Mouse (Mus musculus) left cerebral cortex, adult 2 months (tissue): Measurements from ENCODE around the gene Tmem192. TPM values are rescaled to one million over a fixed set of nuclear protein-coding genes. Genes with fewer than 3 reads are reported as not detected.

Experiments used
- DNase-seq, 2 experiments: peaks; one replicate each; pipeline ENCODE4 v3.0.0; 2021 to 2022; ENCODE audit warnings: low spot score in 2 of 2, mixed read lengths in 1 of 2; ENCODE audit errors: extremely low spot score in 1 of 2
- H3K27ac ChIP-seq: fragments of 200-600 bp; 2 replicates; pipeline ENCODE4 v1.8.1; 2022
- H3K4me3 ChIP-seq: fragments of 200-600 bp; 2 replicates; pipeline ENCODE4 v1.8.1; 2022
- CTCF ChIP-seq: fragments of 200-600 bp; IDR thresholded peaks from 2 replicates; pipeline ENCODE4 v1.8.1; 2022; ENCODE audit warnings: antibody characterized with exemption, mild to moderate bottlenecking, moderate library complexity
- intact Hi-C: fragments of 180-260 bp; cut with DNase I; formaldehyde crosslinking; loops from one replicate; pipeline ENCODE4 v1.15.1; 2025
- long read RNA-seq, 2 experiments: library from polyadenylated mRNA; stranded (forward); transcript quantifications; one replicate each; pipeline ENCODE4 v2.0.0; 2021; ENCODE audit warnings: borderline mapping rate in 2 of 2
- total RNA-seq, 2 experiments: library from RNA; stranded (reverse); gene quantifications; 2 replicates each; pipeline ENCODE4 v1.2.3; 2021

Gene Tmem192
- 10 to 100 TPM; 24.0 to 24.1 TPM for total RNA-seq
- long read RNA-seq, experiment 1, transcript Tmem192-201 (6 exons, 1,122 nt), result major isoform, 16 of 17 reads
- long read RNA-seq, experiment 1, partial matches to known transcripts, result 0 of 17 reads
- long read RNA-seq, experiment 1, other reads (novel, unspliced or antisense), result 1 of 17 reads
- long read RNA-seq, experiment 2, transcript Tmem192-201 (6 exons, 1,122 nt), result major isoform, 6 of 10 reads
- long read RNA-seq, experiment 2, partial matches to known transcripts, result 2 of 10 reads
- long read RNA-seq, experiment 2, other reads (novel, unspliced or antisense), result 2 of 10 reads

DNA sequence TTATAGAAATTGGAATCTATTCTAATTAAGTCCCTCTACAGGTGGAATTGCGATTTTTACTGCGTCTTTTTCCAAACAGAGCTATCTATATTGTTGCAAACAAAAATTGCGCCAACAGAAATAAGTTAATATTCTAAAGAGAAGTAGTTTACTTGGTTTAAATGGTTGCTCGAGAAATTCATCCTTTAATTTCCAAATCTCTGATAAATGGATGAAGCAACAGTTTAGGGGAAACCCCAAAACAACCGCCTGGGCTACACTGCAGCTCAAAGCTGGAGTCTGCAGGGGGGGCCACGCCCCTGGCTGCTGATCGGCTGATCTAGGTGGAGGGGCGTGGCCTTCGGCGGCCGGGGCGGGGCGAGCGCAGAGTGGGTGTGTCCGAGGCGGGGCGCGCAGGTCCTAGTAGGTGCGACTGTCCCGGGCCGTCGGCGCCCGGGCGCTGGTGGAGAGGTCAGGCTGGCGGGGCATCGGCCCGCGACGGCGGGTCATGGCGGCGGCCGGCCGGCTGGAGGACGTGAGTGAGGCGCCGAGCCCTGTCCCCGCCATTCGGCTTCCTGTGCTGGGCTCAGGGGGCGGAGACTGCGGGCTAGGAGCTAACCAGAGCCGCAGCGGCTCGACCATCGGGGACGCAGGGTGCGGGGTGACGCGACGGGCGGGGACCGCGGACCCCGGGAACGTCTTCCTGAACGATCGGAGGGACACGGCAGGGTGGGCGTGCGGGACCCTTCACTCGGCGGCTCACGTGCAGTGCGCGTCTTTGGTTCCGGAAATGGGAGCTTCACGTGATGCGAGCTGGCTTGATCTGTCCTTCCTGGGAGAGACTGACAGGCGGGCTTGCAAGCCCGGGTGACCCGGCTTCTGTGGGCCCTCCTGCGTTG lies at the start of gene Tmem192:
Gene Tmem192 (plus strand): TSS at position 366 of the 878 bp plus-strand sequence.
- peak; percentile 15 for TF ChIP-seq CTCF
- Histone ChIP-seq H3K4me3 (peak within 1 kb of the TSS; percentile 97), H3K27ac (peak within 1 kb of the TSS; percentile 94)
- peak; percentile 93 to 94 for DNase-seq
- intact Hi-C loops, result loop anchor here (2.0 kb wide), 1 partner anchor 214 kb away; the partner anchor contains the start of gene Msmo1

DNA sequence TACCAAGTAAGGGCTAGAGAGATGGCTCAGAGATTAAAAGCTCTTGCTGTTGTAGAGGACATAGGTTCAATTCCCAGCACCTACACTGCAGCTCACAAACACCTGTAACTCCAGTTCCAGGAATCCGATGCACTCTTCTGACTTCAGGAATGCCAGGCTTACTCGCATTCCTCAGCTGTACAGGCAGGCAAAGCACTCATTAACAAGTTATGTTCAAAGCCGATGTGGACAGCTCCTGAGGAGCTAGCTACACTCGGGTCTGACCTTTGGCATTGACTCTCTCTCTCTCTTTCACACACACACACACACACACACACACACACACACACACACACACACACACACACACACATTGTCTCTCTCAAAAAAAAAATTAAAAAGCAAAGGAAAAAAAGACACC lies 48.3 kb upstream of the Tmem192 start:
- Histone ChIP-seq H3K27ac (no peak overlapping the region), H3K4me3 (no peak overlapping the region)
- intact Hi-C loops, result no loop called here
- no peak for DNase-seq
- TF ChIP-seq CTCF, result no peak

DNA sequence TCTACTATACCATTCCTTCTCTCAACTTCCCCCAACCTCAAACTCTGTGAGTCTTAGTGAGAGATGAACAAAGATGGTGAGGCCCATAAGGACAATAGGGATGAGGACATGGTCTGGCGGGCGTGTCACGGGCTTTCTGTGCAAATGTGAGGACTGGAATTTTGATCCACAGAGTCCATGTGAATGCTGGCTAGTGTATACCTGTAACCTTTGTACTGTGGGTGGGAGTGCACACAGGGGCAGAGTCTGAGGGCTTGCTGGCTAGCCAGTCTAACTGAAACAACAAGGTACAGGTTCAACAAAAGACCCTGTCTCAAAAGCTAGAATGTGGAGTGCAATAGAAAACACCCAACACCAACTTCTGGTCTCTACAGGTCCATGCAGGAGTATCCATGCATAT lies 46.3 kb upstream of the Tmem192 start:
- intact Hi-C loops, result no loop called here

DNA sequence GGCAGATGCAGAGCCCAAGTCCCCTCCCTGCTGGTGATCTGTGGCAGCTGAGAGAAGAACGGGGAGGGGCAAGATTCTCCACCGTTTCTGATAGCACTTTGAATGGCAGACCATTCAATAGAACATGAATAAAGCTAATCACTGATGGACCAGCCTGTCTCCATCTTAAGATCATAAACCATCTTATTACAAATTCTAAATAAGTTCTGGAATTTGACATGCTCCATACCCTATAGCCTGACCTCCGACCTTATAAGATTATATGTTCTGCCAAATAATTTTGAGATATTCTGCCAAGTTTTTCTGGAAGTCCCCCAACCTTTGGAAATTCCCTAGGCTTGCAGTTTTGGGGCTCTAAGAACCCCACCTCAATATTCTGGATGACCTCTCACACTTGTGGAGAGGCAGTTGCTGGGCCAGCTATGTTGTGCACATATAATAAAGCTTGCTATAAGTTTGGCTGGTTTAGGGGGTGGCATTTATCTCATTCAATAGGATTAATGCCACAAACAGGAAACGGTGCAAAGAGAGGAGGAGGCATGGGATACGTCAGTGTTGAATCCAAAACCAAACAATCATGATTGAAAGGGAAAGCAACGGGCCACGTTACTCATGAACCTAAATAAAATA lies 45.3 kb upstream of the Tmem192 start:
- no peak for TF ChIP-seq CTCF
- DNase-seq, result no peak
- H3K27ac ChIP-seq, result no peak overlapping the region
- intact Hi-C loops, result no loop called here
- no peak overlapping the region for H3K4me3 ChIP-seq

More for the DNA sequence above, 46.3 kb upstream of the Tmem192 start:
- DNase-seq, result no peak
- Histone ChIP-seq H3K4me3 (no peak overlapping the region), H3K27ac (no peak overlapping the region)
- no peak for TF ChIP-seq CTCF

DNA sequence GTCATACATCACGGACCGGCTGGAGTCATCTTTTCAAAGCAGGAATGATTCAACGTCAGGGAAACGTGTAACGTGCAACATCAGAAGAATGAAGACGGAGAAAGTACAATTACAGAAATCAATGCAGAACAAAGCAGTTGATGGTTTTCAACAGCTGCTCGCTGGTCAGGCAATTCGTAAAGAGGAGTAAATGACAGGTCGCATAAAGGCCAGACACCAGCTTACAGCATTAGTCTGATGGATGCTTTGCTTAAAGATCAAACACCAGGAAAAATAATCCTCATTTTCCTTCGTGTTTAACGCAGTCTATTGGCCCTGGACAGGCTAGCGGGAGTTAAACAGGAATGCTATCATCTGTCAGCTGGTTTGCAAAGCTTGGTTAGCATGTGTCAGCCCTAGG lies 44.8 kb upstream of the Tmem192 start:
- TF ChIP-seq CTCF, result no peak
- intact Hi-C loops, result no loop called here
- no peak overlapping the region for H3K4me3 ChIP-seq
- H3K27ac ChIP-seq, result no peak overlapping the region
- no peak for DNase-seq

DNA sequence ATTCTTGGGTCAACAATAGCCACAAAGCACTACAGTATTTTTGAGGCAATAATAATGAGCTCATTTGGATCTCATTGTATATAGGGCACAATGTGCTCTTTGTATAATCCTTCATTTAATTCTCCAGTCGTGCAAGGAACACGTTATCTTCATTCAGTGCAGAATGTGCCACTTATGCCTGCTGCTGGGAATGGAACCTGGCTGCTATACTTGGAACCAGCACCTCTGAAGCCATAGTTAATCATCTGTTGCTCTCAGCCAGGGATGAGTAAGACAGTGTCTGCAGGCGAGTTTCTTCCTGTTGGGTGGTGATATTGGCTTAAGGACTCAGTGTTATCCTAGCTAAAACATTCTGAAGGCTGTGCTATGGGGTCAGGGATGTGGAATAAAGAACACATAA lies 43.2 kb upstream of the Tmem192 start:
- H3K27ac ChIP-seq, result no peak overlapping the region

DNA sequence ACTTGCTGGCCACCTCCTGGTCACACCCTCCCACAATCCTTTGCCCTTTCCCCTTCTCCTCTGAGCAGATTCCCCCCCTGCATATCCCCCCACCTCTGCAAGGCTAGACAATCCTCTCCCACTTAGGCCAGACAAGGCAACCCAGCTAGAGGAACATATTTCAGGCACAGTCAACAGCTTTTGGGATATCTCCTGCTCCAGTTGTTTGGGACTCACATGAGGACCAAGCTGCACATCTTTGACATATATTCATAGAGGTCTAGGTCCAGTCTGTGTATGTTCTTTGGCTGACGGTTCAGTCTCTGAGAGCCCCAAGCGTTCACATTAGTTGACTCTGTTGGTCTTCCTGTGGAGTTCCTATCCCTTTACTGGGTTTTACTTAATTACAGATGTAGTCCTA lies 37.0 kb upstream of the Tmem192 start:
- intact Hi-C loops, result no loop called here
- TF ChIP-seq CTCF, result no peak
- H3K27ac ChIP-seq, result no peak overlapping the region
- no peak overlapping the region for H3K4me3 ChIP-seq
- no peak for DNase-seq

More for the DNA sequence above, 43.2 kb upstream of the Tmem192 start:
- intact Hi-C loops, result no loop called here
- TF ChIP-seq CTCF, result no peak
- no peak overlapping the region for H3K4me3 ChIP-seq
- no peak for DNase-seq

DNA sequence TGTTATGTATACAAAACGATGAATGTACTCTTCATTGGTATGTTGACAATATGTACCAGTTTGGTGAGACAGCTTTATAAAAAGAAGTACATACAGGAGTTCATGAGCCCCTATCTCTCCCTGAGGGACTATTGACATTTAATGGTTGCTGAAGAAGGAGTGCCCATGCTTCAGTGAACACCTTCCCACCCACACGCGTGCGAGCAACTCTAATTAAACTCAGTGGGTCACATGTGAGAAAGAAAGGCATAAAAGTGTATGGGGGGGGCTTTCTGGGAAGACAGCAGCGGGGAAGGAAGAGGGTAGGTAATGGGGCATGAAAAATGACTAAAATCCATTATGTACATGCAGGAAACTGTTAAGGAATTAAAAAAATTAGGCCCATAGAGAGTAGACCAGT lies 30.2 kb upstream of the Tmem192 start:
- no peak overlapping the region for H3K4me3 ChIP-seq
- intact Hi-C loops, result no loop called here
- H3K27ac ChIP-seq, result no peak overlapping the region
- DNase-seq, result no peak
- no peak for TF ChIP-seq CTCF

DNA sequence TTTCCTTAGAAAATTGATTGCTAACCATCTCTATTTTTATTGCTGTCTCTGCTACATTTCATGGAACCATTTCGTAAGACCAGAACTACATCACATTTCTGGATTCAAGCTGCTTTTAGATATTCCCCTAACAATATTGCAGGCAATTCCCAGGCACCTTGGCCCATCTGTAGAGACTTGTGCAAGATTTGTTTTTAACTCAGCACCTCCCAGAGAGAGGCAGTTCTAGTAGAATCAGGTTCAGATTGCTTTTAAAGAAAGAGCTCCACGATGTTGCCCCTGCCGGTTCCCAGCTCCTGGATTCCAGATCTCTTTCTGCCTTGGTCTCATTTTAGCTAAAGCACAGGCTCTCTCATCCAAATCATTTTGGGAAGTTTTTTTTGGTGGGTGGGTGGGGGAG lies 23.7 kb upstream of the Tmem192 start:
- no peak for DNase-seq
- peak overlapping the region; percentile 52 for H3K27ac ChIP-seq
- intact Hi-C loops, result no loop called here

DNA sequence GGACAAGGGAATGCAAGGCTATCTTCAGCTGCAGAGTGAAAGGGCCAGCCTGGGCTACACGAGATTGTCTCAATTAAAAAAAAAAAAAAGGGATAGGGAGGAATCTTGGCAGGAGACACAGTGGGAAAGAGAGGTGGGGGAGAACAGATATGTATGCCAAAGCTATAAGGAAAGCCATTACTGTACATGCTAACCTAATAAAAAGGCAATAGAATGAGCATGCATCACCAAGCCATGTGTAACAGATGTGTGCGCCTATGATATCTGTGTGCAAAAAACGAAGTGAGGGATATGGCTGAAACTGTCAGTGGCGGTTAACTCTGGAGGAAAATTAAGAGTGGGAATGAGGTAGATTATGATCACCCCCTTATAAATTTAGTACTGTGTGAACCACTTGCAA lies 21.2 kb upstream of the Tmem192 start:
- peak overlapping the region; percentile 25; the same call in 1 of the 2 replicates for H3K27ac ChIP-seq
- intact Hi-C loops, result loop anchor here (1.0 to 5.0 kb wide), 2 partner anchors 54 to 78 kb away; no protein-coding TSS in a partner anchor

More for the DNA sequence above, 23.7 kb upstream of the Tmem192 start:
- H3K4me3 ChIP-seq, result no peak overlapping the region
- no peak for TF ChIP-seq CTCF

DNA sequence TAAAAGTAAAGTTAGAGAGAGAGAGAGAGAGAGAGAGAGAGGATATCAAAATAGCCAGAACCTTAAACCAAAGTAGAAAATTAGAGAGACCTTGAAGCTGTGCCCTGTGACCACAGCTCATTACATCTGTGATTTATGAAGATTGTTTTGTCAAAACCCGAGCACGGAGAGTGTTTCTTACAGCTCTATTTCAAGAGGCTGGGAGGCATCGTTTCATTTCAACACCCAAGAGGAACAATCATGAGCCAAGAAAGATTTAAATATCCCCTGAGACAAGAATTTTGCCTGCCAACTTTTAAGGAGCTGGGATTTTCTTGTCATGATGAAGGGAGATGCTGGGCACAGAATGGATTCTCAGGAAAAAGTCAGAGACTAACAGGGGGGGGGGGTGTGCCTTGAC lies 20.6 kb upstream of the Tmem192 start:
- Histone ChIP-seq H3K4me3 (no peak overlapping the region), H3K27ac (peak overlapping the region; percentile 25; the same call in 1 of the 2 replicates)
- TF ChIP-seq CTCF, result no peak
- intact Hi-C loops, result loop anchor here (1.0 to 5.0 kb wide), 2 partner anchors 55 to 79 kb away; no protein-coding TSS in a partner anchor
- DNase-seq, result no peak

More for the DNA sequence above, 21.2 kb upstream of the Tmem192 start:
- no peak for DNase-seq
- TF ChIP-seq CTCF, result no peak
- no peak overlapping the region for H3K4me3 ChIP-seq
